Mouse (Mus musculus): ENCODE data around the gene Nasp. TPM values are rescaled to one million over a fixed set of nuclear protein-coding genes. Genes with fewer than 3 reads are reported as not detected.
A peak's percentile ranks its signal among the peaks of the same experiment; 100 is the strongest.

The Nasp gene
- polyA plus RNA-seq, 1 experiment, result 595 TPM

DNA sequence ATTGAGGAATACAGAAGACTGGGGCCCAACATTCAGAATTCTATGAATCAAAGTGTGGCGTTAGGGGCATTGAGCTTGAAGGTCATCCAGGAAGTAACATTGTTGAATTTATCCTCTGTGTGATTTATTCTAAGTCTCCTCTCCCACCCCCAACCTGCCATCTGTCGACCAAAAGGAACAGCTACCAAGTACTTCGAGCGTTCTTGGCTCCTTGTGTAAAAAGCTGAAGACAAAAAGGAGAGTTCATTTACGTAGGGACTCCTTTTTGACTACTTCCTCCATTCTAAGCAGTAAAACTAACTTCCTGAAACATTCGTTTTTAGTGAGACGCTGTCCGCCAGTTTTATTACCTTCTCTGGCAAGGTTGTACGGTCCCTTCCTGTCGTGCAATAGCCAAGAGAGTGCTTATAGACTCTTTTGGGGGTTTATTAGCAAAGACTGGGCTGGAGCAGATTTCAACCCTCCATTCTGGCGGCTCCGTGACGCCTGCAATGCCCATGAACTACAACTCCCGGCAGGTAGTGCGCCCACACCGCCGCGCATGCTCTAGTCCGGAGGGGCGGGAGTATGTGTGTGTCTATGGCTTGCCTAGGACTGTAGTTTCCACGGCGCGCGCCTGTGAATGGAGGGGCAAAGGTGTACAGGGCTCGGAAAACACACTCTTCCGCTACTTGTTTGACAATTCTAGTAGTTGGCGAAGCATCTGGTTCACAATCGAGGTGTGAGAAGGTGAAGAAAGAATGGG, 71.0 kb downstream of the Nasp start:
- H3K9me3 ChIP-seq (replicated peaks; ENCODE audit: control insufficient read depth, insufficient read depth, low read length, poor library complexity, severe bottlenecking), result no peaks in the 10 kb centered on the region
- H3K27me3 ChIP-seq (ENCODE audit: control insufficient read depth, insufficient read depth, low read length, poor library complexity, severe bottlenecking), result no peaks in the 10 kb centered on the region
- peak overlapping the region; percentile 87 for H3K27ac ChIP-seq (ENCODE audit: insufficient read depth, low read length)
- H3K4me1 ChIP-seq (ENCODE audit: control insufficient read depth, insufficient read depth, low read length), result no peaks in the 10 kb centered on the region
- H3K36me3 ChIP-seq (ENCODE audit: control insufficient read depth, insufficient read depth, low read length, poor library complexity, severe bottlenecking), result peaks cover 20% of the 10 kb centered on the region
- peak overlapping the region; percentile 75 for H3K4me3 ChIP-seq (ENCODE audit: low read depth, low read length)
- TF ChIP-seq CTCF (IDR thresholded peaks at IDR 0.05; ENCODE audit: low read depth, low read length) (no peak), EP300 (IDR thresholded peaks at IDR 0.05; ENCODE audit: insufficient read depth, low read depth, low read length) (no peak), POLR2A (IDR thresholded peaks at IDR 0.05; ENCODE audit: insufficient read depth, low read length) (no peak)
- H3K9ac ChIP-seq (ENCODE audit: low read depth, poor library complexity, severe bottlenecking), result peak overlapping the region; percentile 84

DNA sequence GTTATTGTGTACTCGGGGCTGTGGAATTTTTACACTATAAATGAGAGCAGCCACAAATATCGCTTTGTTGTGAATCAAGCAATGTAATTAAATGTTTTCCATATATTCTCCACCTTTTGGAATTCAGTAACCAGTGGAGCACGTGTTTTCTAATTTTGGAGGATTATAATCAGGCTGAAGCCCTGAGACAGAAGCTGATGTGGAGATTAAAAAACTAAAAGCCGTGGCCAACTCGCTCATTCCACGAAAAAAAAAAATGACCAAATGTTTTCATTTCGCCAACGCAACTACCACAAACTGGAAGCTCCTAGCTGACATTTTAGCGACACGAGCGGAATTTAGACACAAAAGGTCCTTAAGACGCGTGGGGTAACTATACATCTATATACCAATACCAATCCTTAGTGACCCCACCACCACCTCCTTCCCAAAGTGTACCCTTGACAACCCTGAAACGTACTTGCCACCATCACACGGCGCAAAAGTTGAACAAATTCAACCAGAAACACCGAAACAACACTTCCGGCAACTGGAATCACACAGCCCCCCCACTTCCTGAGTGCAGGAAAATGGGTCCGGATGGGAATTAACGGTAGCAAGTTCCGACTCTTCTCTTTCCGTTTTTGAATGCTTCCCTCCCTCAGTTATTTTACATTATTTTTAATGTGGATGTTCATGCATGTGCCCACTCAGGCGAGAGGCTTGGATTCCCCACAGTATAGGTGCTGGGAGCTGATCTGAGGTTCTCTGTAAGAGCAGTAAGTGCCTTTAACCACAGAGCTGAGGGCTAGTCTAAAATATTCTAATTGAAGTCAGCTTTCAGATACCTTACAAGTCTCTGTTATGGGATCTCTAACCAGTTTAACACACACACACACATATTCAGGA, 72.1 kb downstream of the Nasp start, which contains the start of gene Tmem69:
Gene Tmem69, minus strand, starts transcription at position 524 of the 888 bp plus-strand sequence.
- Histone ChIP-seq H3K27ac (ENCODE audit: insufficient read depth, low read length) (peak within 1 kb of the TSS; percentile 64), H3K9ac (ENCODE audit: low read depth, poor library complexity, severe bottlenecking) (peak within 1 kb of the TSS; percentile 84), H3K4me3 (ENCODE audit: low read depth, low read length) (peak within 1 kb of the TSS; percentile 100), H3K27me3 (ENCODE audit: control insufficient read depth, insufficient read depth, low read length, poor library complexity, severe bottlenecking) (no peaks in the 10 kb centered on the region), H3K36me3 (ENCODE audit: control insufficient read depth, insufficient read depth, low read length, poor library complexity, severe bottlenecking) (peaks cover 20% of the 10 kb centered on the region), H3K4me1 (ENCODE audit: control insufficient read depth, insufficient read depth, low read length) (no peaks in the 10 kb centered on the region), H3K9me3 (replicated peaks; ENCODE audit: control insufficient read depth, insufficient read depth, low read length, poor library complexity, severe bottlenecking) (no peaks in the 10 kb centered on the region)
- TF ChIP-seq EP300 (IDR thresholded peaks at IDR 0.05; ENCODE audit: insufficient read depth, low read depth, low read length) (no peak), CTCF (IDR thresholded peaks at IDR 0.05; ENCODE audit: low read depth, low read length) (no peak), POLR2A (IDR thresholded peaks at IDR 0.05; ENCODE audit: insufficient read depth, low read length) (peak; percentile 52)

DNA sequence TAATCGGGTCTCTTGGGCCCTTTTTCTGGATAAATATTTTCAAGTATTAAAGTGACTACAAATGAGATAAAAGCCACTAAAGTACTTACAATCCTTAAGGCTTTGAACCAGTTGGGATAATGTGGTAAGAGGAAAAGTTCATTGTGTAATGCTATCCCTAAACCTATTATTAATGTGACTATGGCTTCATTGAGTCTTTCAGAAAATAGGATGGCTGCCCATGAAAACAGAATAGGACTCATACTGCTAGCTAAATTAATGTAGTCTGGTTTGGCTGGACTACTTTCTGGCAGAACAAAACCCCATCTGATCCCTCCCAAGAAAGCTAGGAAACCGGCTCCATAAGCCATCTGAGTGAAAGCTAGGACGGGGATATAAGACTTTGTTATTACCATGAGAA, 74.7 kb downstream of the Nasp start:
- no peaks in the 10 kb centered on the region for H3K27me3 ChIP-seq (ENCODE audit: control insufficient read depth, insufficient read depth, low read length, poor library complexity, severe bottlenecking)
- no peak overlapping the region for H3K27ac ChIP-seq (ENCODE audit: insufficient read depth, low read length)
- no peaks in the 10 kb centered on the region for H3K9me3 ChIP-seq (replicated peaks; ENCODE audit: control insufficient read depth, insufficient read depth, low read length, poor library complexity, severe bottlenecking)
- peaks cover 20% of the 10 kb centered on the region for H3K36me3 ChIP-seq (ENCODE audit: control insufficient read depth, insufficient read depth, low read length, poor library complexity, severe bottlenecking)
- H3K9ac ChIP-seq (ENCODE audit: low read depth, poor library complexity, severe bottlenecking), result no peak overlapping the region
- no peak overlapping the region for H3K4me3 ChIP-seq (ENCODE audit: low read depth, low read length)
- H3K4me1 ChIP-seq (ENCODE audit: control insufficient read depth, insufficient read depth, low read length), result no peaks in the 10 kb centered on the region
- TF ChIP-seq CTCF (IDR thresholded peaks at IDR 0.05; ENCODE audit: low read depth, low read length) (no peak), EP300 (IDR thresholded peaks at IDR 0.05; ENCODE audit: insufficient read depth, low read depth, low read length) (no peak), POLR2A (IDR thresholded peaks at IDR 0.05; ENCODE audit: insufficient read depth, low read length) (no peak)

Other genes starting within 250 kb of the Nasp start
- gene Mast2, start 163.8 kb downstream of the Nasp start, polyA plus RNA-seq (2011; ENCODE audit: insufficient read depth, insufficient read length, low read depth, missing spikeins), result 58.1 and 60.2 TPM in 2 replicates
- 11.1 and 13.2 TPM in 2 replicates for gene Ipp, start 120.4 kb downstream of the Nasp start, polyA plus RNA-seq (2011; ENCODE audit: insufficient read depth, insufficient read length, low read depth, missing spikeins)
- gene Tmem69, start 72.0 kb downstream of the Nasp start, polyA plus RNA-seq (2011; ENCODE audit: insufficient read depth, insufficient read length, low read depth, missing spikeins), result 25.0 and 25.3 TPM in 2 replicates
- gene Gpbp1l1, start 70.3 kb downstream of the Nasp start, polyA plus RNA-seq (2011; ENCODE audit: insufficient read depth, insufficient read length, low read depth, missing spikeins), result 107 TPM in 2 replicates
- gene Ccdc17, start 31.3 kb downstream of the Nasp start, polyA plus RNA-seq (2011; ENCODE audit: insufficient read depth, insufficient read length, low read depth, missing spikeins), result 2.7 and 2.8 TPM in 2 replicates
- gene Akr1a1, start 23.7 kb upstream of the Nasp start, polyA plus RNA-seq (2011; ENCODE audit: insufficient read depth, insufficient read length, low read depth, missing spikeins), result 280 and 291 TPM in 2 replicates
- 1,922 and 2,187 TPM in 2 replicates for gene Prdx1, start 57.6 kb upstream of the Nasp start, polyA plus RNA-seq (2011; ENCODE audit: insufficient read depth, insufficient read length, low read depth, missing spikeins)
- 35.9 and 36.1 TPM in 2 replicates for gene Mmachc, start 80.5 kb upstream of the Nasp start, polyA plus RNA-seq (2011; ENCODE audit: insufficient read depth, insufficient read length, low read depth, missing spikeins)
- 45.2 and 49.0 TPM in 2 replicates for gene Ccdc163, start 80.6 kb upstream of the Nasp start, polyA plus RNA-seq (2011; ENCODE audit: insufficient read depth, insufficient read length, low read depth, missing spikeins)
- gene Tesk2, start 93.0 kb upstream of the Nasp start, polyA plus RNA-seq (2011; ENCODE audit: insufficient read depth, insufficient read length, low read depth, missing spikeins), result 20.6 and 21.9 TPM in 2 replicates
- 14.9 and 19.2 TPM in 2 replicates for gene Toe1, start 179.7 kb upstream of the Nasp start, polyA plus RNA-seq (2011; ENCODE audit: insufficient read depth, insufficient read length, low read depth, missing spikeins)
- 23.6 and 30.0 TPM in 2 replicates for gene Mutyh, start 179.8 kb upstream of the Nasp start, polyA plus RNA-seq (2011; ENCODE audit: insufficient read depth, insufficient read length, low read depth, missing spikeins)
- gene Hpdl, start 193.8 kb upstream of the Nasp start, polyA plus RNA-seq (2011; ENCODE audit: insufficient read depth, insufficient read length, low read depth, missing spikeins), result 3.9 and 4.2 TPM in 2 replicates
- 2.1 and 2.5 TPM in 2 replicates for gene Zswim5, start 249.4 kb upstream of the Nasp start, polyA plus RNA-seq (2011; ENCODE audit: insufficient read depth, insufficient read length, low read depth, missing spikeins)